Mouse (Mus musculus) adrenal gland, postnatal 36 days (tissue): ENCODE data around the gene Pyroxd2. TPM values are rescaled to one million over a fixed set of nuclear protein-coding genes. Genes with fewer than 3 reads are reported as not detected.
"Not testable (repeated sequence)": the region's sequence is repeated elsewhere in the genome, so short reads cannot be mapped to it uniquely, and the experiment has no call there.

Experiments
- DNase-seq, 2 experiments: peaks; one replicate each; pipeline ENCODE4 v3.0.0; 2021; ENCODE audit warnings: mixed read lengths in 1 of 2
- long read RNA-seq, 2 experiments: library from polyadenylated mRNA; stranded (forward); transcript quantifications; one replicate each; pipeline ENCODE4 v2.0.0; 2021; ENCODE audit warnings: borderline sequencing depth in 2 of 2
- total RNA-seq, 2 experiments: library from RNA; stranded (reverse); gene quantifications; 2 replicates each; pipeline ENCODE4 v1.2.3; 2021

Pyroxd2 gene
- total RNA-seq: 10 to 100 TPM; 32.8 to 33.3 TPM
- long read RNA-seq, experiment 1, transcript Pyroxd2-201 (16 exons, 3,119 nt): major isoform, 15 of 34 reads
- long read RNA-seq, experiment 1, partial matches to known transcripts: 9 of 34 reads
- long read RNA-seq, experiment 1, other reads (novel, unspliced or antisense): 10 of 34 reads
- long read RNA-seq, experiment 2, partial matches to known transcripts: 1 of 11 reads
- long read RNA-seq, experiment 2, other reads (novel, unspliced or antisense): 7 of 11 reads

GRCm38 (mm10) chr19:42752363-42752931, at the start of gene Pyroxd2:
Gene Pyroxd2 (minus strand): TSS chr19:42752775.
- peak; percentile 91 to 94 for DNase-seq

- no peak for DNase-seq
Observed at GRCm38 (mm10) chr19:42797866-42798265, 45.3 kb upstream of the Pyroxd2 start.

- no peak for DNase-seq
Observed at GRCm38 (mm10) chr19:42795801-42796200, 43.2 kb upstream of the Pyroxd2 start.

DNA sequence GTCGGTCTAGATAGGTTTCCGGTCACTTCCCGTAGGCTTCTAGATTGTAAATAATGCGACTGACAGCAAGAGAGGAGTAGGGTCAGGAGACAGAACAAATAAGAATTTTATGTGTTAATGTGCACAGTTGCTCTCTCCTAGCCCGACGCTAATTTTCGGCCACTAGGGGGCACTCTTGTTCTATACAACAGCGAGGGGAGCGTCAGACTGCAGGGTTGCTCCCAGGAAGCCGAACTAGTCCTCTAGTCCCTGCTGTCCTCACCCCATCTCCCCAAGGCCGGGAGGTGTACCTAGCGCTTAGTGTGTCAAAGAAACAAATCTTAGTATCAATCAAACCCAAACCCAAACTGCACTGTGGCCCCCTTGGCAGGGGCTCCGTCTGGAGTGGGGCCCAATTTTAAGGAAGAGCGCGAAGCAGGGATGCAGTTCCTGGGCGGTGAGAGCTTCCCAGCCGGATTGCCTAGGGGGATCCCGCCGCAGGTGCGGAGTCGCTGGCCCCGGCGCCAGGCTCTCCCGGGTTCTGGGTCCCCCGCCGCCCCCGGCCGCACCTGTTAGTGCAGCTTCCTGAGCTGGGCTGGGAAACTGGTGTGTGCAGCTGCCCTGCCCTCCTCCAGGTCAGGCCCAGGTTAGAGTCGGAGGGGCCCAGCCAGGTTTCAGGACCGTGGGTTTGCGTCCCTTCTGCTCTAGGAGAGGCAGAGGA, 42.5 kb upstream of the Pyroxd2 start:
- peak; percentile 89 for DNase-seq

- no peak for DNase-seq
Observed at GRCm38 (mm10) chr19:42788311-42788710, 35.7 kb upstream of the Pyroxd2 start.

GRCm38 (mm10) chr19:42785562-42786220, 33.1 kb upstream of the Pyroxd2 start:
- no peak for DNase-seq

GRCm38 (mm10) chr19:42785129-42785528, 32.6 kb upstream of the Pyroxd2 start:
- no peak for DNase-seq

GRCm38 (mm10) chr19:42780156-42780538, 27.6 kb upstream of the Pyroxd2 start:
- DNase-seq: not testable (repeated sequence)

DNA sequence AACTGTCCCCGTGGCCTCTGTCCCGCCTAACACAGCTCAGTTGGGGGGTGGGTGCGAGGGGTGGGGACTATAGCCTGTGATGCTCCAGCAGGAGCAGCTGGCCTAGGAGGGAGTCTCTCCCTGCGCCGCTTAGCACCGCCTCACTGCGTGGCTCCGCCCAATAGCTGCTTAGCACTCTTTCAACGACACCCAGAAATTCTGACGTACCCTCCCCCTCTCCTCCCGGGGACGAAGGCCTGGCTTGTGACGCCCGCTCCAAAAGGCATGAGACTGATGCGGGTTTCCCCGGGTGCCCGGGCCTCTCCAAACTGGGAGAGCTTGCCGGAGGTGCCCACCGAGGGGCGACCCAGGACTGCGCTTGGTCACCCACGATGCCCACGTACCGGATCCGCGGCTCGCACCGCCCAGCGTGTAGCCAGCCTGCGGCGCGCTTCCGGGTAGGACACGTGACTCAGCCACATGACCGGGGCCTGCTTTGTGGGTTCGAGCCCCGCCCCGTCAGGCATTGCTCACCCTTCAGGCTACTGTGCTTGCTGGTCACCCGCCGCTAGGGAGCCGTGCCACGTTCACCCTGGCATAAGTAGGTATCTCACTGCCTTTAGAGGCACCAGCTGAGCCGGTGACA, 27.1 kb upstream of the Pyroxd2 start, which contains the start of gene Hps1:
Gene Hps1, minus strand, starts transcription at position 448 of the 625 bp plus-strand sequence.
- peak; percentile 91 to 94 for DNase-seq

DNA sequence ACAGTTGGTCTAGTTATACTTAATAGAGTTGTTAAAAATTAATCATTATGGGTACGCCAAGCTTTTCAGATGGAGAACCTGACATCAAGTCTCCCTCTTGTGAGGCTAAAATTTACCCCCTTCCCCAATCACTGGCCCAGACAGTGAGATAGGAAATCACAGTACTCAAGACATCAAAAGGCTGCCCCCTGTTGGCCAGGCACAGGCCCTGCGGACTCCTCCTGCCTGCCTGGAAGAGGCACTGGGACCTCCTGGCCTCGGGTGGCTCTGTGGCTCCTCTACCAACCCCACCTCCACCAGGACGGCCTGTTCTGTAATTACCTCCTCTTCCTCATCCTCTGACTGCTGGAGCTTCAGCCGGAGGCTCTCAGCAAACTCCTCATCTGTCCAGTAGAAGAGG, 25.2 kb upstream of the Pyroxd2 start:
- peak; percentile 52 to 74 for DNase-seq

GRCm38 (mm10) chr19:42776813-42777212, 24.2 kb upstream of the Pyroxd2 start:
- peak; percentile 21 to 40 for DNase-seq

DNA sequence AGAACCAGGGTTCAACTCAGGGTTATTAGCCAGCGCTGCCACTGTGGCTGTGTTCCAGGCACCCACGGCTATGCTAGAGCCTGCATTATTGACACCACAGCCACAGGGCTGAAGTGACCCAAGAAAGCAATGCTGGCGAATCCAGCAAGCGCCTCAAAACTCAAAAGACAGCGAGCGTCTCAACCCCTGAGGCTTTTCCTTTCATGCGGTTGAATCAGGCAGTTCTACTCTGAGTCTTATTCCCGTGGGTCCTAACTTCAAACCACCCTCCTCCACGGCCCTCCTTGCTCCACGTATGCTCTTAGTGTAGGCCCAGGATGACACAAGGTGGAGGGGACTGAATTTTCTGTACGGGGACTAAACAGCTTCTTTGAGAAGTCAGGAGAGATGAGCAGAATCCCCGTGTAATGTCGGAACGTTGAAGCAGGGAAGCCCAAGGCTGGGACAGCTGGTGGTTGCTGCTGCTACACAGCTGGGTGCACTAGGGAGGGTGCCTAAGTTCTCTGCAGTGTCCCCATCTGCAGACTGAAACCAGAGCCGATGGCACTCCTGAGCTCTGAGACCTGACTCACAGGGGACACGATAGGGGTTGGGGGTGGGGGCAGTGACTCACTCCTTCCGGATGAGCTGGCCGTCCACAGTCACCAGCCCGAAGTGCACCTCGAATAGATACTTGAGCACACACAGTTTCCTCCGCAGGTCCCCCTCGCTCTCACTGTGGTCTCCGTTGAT, 17.7 kb upstream of the Pyroxd2 start:
- peak; percentile 80 to 90 for DNase-seq

DNA sequence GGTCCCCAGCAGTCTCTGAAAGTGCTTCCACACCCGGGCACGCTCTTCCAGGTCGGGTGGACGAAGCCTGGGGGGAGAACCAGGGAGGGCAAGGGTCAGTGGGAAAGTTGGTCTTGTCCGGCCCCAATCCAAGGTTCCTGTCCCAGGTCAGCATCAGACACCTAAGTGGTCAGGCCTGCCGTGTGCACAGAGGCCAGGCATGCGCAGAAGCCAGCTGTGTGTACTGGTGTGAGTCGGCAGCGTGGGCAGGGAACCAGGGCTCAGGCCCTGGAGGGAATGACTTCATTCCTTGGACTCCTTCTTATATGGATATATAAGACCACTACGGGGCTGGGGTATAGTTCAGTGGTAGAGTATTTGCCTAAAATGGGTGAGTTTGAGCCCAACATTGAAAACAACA, 17.1 kb upstream of the Pyroxd2 start:
- no peak for DNase-seq

GRCm38 (mm10) chr19:42767361-42767760, 14.8 kb upstream of the Pyroxd2 start:
- DNase-seq: no peak

- no peak for DNase-seq
Observed at GRCm38 (mm10) chr19:42764398-42764797, 11.8 kb upstream of the Pyroxd2 start.

GRCm38 (mm10) chr19:42756671-42757070, 4.1 kb upstream of the Pyroxd2 start:
- peak; percentile 42 to 47 for DNase-seq

- DNase-seq: peak; percentile 39 to 59
Observed at GRCm38 (mm10) chr19:42755148-42755870, 2.7 kb upstream of the Pyroxd2 start.

DNA sequence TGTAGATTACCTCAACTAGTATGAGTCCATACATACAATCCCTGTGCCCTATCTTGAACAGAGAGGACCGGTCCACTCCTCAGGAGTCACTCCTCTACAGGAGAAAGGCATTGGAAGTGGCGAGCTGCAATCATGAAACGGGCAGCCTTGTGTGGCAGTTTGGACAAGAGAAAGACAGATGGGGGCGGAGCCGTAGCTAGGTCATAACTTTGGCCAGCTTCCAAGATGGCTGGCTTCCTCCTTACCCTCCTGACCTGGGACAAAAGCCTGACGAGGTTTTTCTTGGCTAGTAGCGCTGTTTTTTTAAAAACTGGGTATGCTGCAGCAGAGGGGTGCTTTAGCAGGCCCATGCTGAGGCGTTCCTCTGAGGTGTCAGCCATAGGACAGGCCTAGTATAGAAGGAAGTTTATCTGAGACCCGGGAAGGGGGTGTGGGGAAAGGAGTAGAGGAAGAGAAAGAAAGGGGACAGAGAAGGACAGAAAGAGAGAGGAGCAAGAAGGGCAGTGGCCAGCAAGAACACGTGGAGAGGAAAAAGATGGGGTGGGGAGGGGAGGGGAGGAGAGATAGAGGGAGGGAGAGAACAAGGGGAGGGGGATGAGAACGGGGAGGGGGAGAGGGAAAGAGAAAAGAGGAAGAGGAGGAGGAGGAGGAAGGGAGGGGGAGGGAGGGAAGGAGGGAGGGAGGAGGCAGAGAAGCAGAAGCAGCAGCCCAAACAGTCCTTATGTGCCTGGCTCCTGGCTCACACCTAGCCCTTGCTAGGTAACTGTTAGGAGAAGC, 754 bp upstream of the Pyroxd2 start:
- peak; percentile 87 to 90 for DNase-seq

GRCm38 (mm10) chr19:42750196-42750595, 2.4 kb downstream of the Pyroxd2 start:
- DNase-seq: no peak

- no peak for DNase-seq
Observed at GRCm38 (mm10) chr19:42746702-42747101, 5.9 kb downstream of the Pyroxd2 start.
